Comparison of ENCODE assay signal across 8 mouse cellular contexts in genomic region chr12:31926661-31927061, GRCm38 (mm10). TPM values are rescaled to one million over a fixed set of nuclear protein-coding genes. Genes with fewer than 3 reads are reported as not detected.
DNase-seq lines count a peak whose midpoint lies in the region; ATAC-seq and TF ChIP-seq lines count a peak whose summit lies in the region.

No protein-coding gene starts in this region.

- H3K4me1 ChIP-seq in embryonic facial prominence, embryonic 10.5 days: no peaks in the 10 kb centered on the region
- H3K4me1 ChIP-seq in limb, embryonic 14.5 days (ENCODE audit: control insufficient read depth, insufficient read depth, low read length): peaks cover 4% of the 10 kb centered on the region; the same call in 1 of the 2 replicates
- no peaks in the 10 kb centered on the region for H3K4me1 ChIP-seq in midbrain, embryonic 16.5 days (ENCODE audit: control insufficient read depth, insufficient read depth, low read length)

- no peak overlapping the region for H3K27ac ChIP-seq in embryonic facial prominence, embryonic 10.5 days (replicated peaks)
- no peak overlapping the region for H3K27ac ChIP-seq in limb, embryonic 14.5 days (replicated peaks; ENCODE audit: low read depth, low read length)
- H3K27ac ChIP-seq in midbrain, embryonic 16.5 days (ENCODE audit: low read length): no peak overlapping the region

- peak; percentile 67 for DNase-seq in A20 (ENCODE audit: low read depth, low spot score)
- peak; percentile 45 for DNase-seq in adrenal gland, adult 8-10 months
- DNase-seq in embryonic facial prominence, embryonic 10.5 days (ENCODE audit: low spot score): peak; percentile 69
- DNase-seq in heart, adult 18-20 months: peak; percentile 82 to 83
- peak; percentile 59 for DNase-seq in kidney, adult 18-20 months
- DNase-seq in limb, embryonic 14.5 days (ENCODE audit: low spot score): peak; percentile 50
- DNase-seq in spleen, postnatal 4 days (ENCODE audit: low spot score in 2 of 2): peak; percentile 60 to 83

- TF ChIP-seq POLR2A in limb, embryonic 14.5 days (IDR thresholded peaks at IDR 0.05; ENCODE audit: borderline replicate concordance, extremely low read depth, insufficient read depth, insufficient read length): no peak

- H3K4me3 ChIP-seq in embryonic facial prominence, embryonic 10.5 days: no peak overlapping the region
- H3K4me3 ChIP-seq in limb, embryonic 14.5 days (replicated peaks; ENCODE audit: low read length): no peak overlapping the region
- H3K4me3 ChIP-seq in midbrain, embryonic 16.5 days (ENCODE audit: low read depth, low read length): no peak overlapping the region

- H3K4me2 ChIP-seq in limb, embryonic 14.5 days (replicated peaks; ENCODE audit: low read depth, low read length, severe bottlenecking): no peak overlapping the region
- no peak overlapping the region for H3K4me2 ChIP-seq in midbrain, embryonic 16.5 days (ENCODE audit: low read length)

- no peaks in the 10 kb centered on the region for H3K27me3 ChIP-seq in embryonic facial prominence, embryonic 10.5 days (replicated peaks; ENCODE audit: low read depth, poor library complexity, severe bottlenecking)
- no peaks in the 10 kb centered on the region for H3K27me3 ChIP-seq in limb, embryonic 14.5 days (ENCODE audit: control insufficient read depth, insufficient read depth, low read length)
- no peaks in the 10 kb centered on the region for H3K27me3 ChIP-seq in midbrain, embryonic 16.5 days (ENCODE audit: control insufficient read depth, insufficient read depth, low read depth, low read length)

- H3K9ac ChIP-seq in limb, embryonic 14.5 days (ENCODE audit: low read depth, low read length, severe bottlenecking): no peak overlapping the region
- no peak overlapping the region for H3K9ac ChIP-seq in midbrain, embryonic 16.5 days (ENCODE audit: low read depth, low read length)

- no peaks in the 10 kb centered on the region for H3K9me3 ChIP-seq in embryonic facial prominence, embryonic 10.5 days
- H3K9me3 ChIP-seq in limb, embryonic 14.5 days (ENCODE audit: control insufficient read depth, low read length): no peaks in the 10 kb centered on the region
- H3K9me3 ChIP-seq in midbrain, embryonic 16.5 days (replicated peaks; ENCODE audit: control insufficient read depth, low read length, poor library complexity, severe bottlenecking): no peaks in the 10 kb centered on the region

- 65% methylated on average over 4 of the region's 4 CpGs for WGBS in embryonic facial prominence, embryonic 10.5 days
- WGBS in limb, embryonic 14.5 days: 53% methylated on average over 4 of the region's 4 CpGs
- WGBS in midbrain, embryonic 16.5 days: 39% methylated on average over 4 of the region's 4 CpGs

- ATAC-seq in limb, embryonic 14.5 days (ENCODE audit: low FRiP score, low read depth): peak; percentile 72
- ATAC-seq in midbrain, embryonic 16.5 days: peak; percentile 91

- peaks cover 75% of the 10 kb centered on the region for H3K36me3 ChIP-seq in embryonic facial prominence, embryonic 10.5 days (replicated peaks)
- H3K36me3 ChIP-seq in limb, embryonic 14.5 days (ENCODE audit: control insufficient read depth, insufficient read depth, low read length): peaks cover 68% of the 10 kb centered on the region
- peaks cover 2% of the 10 kb centered on the region; the same call in 1 of the 2 replicates for H3K36me3 ChIP-seq in midbrain, embryonic 16.5 days (ENCODE audit: control insufficient read depth, insufficient read depth, low read length)

RNA-seq across cellular contexts. Expression of gene Hbp1, which starts 23.7 kb away (rescaled TPM):
- total RNA-seq in adrenal gland, adult 8-10 months (2022): 100 to 1,000 TPM in 1 of 4 experiments, 10 to 100 TPM in 3; 84.3 to 114 (median 91.1) TPM
- 92.9 and 103 TPM in 2 replicates for polyA plus RNA-seq in embryonic facial prominence, embryonic 10.5 days (2016; fragmentation: Nextera tagmentation; extraction: Ambion mirVana)
- 10 to 100 TPM; 64.1 to 68.9 TPM for total RNA-seq in heart, adult 18-20 months (2021)
- polyA plus RNA-seq in limb, embryonic 14.5 days (2012; rRNA removed): 102 and 122 TPM in 2 replicates
- 142 and 157 TPM in 2 replicates for polyA plus RNA-seq in limb, embryonic 14.5 days (2014; fragmentation: Nextera tagmentation; extraction: Ambion mirVana)
- 39.8 and 43.2 TPM in 2 replicates for polyA plus RNA-seq in midbrain, embryonic 16.5 days (2015; fragmentation: Nextera tagmentation; extraction: Ambion mirVana)
